Mouse (Mus musculus) thymus, postnatal 14 days (tissue): Measurements from ENCODE around the gene Atpaf2.
"Not testable (repeated sequence)": the region's sequence is repeated elsewhere in the genome, so short reads cannot be mapped to it uniquely, and the experiment has no call there.

Experiments used
- DNase-seq: peaks from one replicate; pipeline ENCODE4 v3.0.0; 2021

The Atpaf2 gene

DNA sequence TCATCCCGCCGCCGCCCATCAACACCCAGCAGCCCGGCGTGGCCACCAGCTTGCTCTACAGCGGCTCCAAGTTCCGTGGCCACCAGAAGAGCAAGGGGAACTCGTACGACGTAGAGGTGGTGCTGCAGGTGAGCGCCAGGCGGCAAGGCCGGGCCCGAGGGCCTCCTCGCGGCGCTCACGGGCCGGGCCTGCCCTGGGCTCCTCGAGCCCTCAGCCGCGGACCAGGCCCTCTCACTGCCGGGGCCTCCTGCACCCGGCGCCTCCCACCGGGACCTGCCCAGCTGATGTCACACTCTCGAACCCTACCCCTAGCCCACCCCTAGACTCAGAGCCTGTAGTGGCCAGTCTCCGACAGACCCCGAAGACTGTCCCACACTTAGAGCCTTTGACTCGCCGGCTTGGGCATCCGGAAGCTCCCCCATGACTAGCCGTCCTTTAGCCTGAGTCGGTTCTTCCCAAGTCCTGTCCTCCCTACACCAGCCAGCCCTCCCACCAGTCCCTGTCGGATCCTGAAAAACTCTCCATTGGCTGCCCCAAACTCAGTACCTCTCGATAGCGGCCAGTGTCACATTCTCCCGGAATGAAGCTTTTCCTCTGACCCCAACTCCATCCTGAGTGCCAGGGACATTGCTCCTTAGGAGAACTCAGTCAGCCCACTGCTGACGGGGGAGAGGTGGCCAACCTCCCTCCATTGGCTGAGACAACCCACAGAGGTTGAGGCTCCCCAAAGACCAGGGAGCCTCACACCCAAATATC lies at the start of gene Atpaf2:
TSS of gene Atpaf2 (minus strand) at position 741 of the 756 bp plus-strand sequence.
- DNase-seq, result no peak

DNA sequence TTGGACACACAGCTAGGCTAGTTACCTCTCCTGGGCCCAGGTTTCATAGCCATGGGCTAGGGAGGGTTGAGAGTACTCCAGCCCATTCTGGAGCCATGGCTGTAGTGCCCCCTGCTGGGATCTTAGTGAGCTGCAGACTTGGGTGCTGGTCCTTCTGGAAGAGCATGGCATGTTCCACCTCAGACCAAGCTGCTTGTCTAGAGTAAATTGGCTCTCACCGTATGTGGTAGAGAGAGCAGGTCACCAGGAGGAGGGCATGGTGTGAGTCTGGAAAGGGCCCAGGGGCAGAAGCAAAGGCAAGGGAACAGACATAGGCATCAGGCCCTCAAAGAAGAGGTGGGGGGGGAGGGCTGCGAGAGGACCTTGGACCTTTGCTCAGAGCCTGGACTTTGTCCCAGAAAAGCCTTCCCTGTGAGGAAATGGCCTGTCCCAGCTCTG lies 47.7 kb upstream of the Atpaf2 start:
- DNase-seq, result peak; percentile 50

DNA sequence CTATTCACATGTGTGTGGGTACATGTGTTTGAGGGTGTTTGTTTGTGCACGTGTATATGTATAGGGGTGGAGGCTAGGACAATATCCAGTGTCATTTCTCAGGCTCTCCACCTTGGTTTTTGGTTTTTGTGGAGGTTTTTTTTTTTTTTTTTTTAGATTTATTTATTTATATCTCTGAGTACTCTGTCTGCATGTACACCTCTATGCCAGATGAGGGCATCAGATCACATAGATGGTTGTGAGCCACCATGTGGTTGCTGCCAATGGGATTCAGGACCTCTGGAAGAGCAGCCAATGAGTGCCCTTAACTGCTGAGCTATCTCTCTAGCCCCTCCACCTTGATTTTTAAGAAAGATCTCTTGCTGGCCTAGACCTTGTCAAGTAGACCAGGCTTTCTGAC lies 39.7 kb upstream of the Atpaf2 start:
- no peak for DNase-seq

DNA sequence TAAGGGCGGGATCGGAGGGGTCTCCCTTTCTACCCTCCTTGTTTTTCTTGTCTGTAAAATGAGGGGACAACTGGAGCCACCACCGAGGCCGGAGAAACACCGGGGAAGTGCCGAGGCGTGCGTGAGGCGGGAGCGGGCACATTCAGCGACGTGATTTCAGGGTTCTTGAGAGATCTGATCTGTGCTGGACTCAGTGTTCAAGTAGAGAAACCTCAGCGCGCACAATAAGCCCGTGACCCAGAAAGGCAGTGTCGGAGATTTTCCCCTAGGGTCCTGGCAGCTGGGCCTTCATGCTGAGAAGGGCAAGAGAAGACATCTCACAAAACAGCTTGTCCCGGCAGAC lies 36.5 kb upstream of the Atpaf2 start:
- no peak for DNase-seq

GRCm38 (mm10) chr11:60454080-60454744 lies 36.0 kb upstream of the Atpaf2 start, which contains the start of gene Drg2:
TSS of gene Drg2 (plus strand) at chr11:60454591.
- DNase-seq, result peak; percentile 91

GRCm38 (mm10) chr11:60444007-60444406 lies 25.8 kb upstream of the Atpaf2 start:
- DNase-seq, result no peak

DNA sequence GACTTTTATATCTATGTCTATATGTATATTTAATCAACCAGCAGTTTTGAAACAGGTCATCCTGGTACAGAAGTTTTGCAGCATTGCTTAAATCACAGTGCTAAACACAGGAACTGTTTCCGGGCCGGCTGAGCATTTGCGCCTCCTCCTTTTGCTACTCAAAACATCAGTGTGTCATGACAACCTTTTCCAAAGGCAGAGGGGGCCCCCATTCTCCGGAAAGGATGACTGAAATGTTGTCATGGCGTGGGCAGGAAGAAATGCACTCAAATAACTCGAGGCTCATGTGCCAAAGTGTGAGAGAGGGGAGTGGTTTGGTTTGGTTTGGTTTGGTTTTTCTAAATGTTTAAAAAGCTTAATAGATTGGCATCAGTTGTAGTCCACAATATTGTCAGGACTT lies 24.6 kb upstream of the Atpaf2 start:
- no peak for DNase-seq

GRCm38 (mm10) chr11:60440176-60440575 lies 21.9 kb upstream of the Atpaf2 start:
- no peak for DNase-seq

DNA sequence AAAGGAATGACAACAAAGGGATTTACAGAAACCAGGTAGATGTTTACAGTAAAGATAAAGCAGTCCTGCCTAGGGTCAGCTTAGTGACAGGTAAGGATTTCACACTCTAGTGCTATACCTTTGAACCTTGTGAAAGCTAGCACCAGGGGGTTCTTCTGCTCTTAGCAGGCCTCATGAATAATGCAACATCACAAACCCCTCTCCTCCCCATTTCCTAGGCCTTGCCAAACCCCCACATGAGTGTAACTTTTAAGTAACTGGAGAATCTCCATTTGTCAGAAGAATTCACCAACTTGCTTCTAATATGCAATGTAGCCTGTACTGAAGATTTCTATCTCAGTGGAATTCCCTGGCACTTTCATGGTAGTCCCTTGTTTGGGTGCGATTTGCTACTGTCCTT lies 21.4 kb upstream of the Atpaf2 start:
- not testable (repeated sequence) for DNase-seq

- DNase-seq, result no peak
Observed at GRCm38 (mm10) chr11:60436618-60437017, 18.4 kb upstream of the Atpaf2 start.

DNA sequence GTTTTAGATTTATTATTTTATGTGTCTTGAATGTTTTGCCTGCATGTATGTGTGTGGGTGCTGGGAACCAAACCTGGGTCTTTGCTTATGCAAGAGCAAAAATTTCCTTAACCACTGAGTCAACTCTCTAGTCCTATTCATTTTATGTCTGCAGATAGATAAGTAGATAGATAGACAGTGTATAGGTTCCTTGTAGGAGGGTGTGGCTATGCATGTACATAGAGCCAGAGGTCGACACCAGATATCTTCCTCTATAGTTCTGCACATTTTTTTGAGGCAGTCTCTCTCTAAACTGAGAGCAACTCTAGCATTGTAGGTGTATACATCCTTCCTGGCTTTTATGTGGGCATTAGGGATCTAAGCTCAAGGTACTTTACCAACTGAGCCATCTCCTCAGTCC lies 16.9 kb upstream of the Atpaf2 start:
- DNase-seq, result no peak

DNA sequence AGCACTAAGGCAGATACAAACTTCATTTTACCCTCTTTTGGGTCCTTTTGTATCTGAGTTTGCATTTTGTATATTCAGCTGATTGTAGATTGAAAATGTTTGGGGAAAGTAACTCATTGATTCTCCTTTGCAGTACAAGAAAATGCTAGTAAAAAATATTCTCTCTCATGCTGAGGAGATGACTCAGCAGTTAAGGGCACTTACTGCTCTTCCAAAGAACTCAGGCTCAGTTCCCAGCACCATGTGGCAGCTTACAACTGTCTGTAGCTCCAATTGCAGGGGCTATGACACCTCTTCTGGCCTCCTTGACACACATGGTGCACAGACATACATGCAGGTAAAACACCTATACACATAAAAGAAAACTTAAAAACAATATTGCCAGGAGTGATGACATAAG lies 15.2 kb upstream of the Atpaf2 start:
- DNase-seq, result no peak

- no peak for DNase-seq
Observed at GRCm38 (mm10) chr11:60427628-60428027, 9.4 kb upstream of the Atpaf2 start.

DNA sequence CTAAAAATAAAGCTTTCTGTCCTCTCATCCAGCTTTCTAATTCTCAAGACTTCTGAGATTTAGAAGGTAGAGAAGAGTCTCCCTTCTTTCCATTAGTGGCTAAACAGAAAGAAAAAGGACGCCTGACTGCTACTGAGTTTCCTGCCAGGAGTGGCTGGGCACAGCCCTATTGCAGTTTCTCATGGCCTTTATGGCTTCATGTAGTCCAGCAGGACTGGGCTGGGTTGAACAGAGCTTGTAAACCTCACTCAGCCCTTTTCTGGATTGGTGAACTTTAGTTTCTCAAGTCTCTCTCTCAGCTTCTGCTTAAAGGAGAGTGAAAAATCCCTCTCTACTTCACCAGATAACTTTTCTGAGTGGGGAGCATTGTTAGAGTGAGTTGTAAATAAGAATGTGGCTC lies 8.2 kb upstream of the Atpaf2 start:
- DNase-seq, result no peak

DNA sequence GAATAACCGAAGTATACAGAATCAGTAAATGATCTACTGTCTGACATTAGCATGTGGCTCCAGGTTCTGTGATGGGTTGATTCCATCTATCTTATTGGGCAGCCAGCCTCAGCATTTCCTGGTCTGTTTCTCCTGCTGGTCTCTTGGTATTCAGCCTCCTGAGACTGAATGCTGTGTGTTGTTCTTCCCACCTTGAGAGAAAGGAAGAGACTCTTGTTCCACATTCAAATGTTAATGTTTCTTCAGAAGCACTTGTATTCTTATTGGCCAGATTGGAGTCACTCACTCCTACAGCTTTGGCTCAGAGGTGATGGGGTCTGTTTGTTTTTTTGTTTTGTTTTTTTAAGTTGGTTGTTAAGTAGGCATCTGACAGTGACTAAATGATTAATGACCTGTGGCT lies 4.7 kb upstream of the Atpaf2 start:
- DNase-seq, result no peak

- DNase-seq, result peak; percentile 13
Observed at GRCm38 (mm10) chr11:60422046-60422668, 3.9 kb upstream of the Atpaf2 start.

- DNase-seq, result peak; percentile 38
Observed at GRCm38 (mm10) chr11:60418473-60418803, 181 bp upstream of the Atpaf2 start.

GRCm38 (mm10) chr11:60416963-60417716 lies 1.1 kb downstream of the Atpaf2 start, which contains the start of gene Gid4:
TSS of gene Gid4 (plus strand) at chr11:60417145.
- DNase-seq, result peak; percentile 99

- DNase-seq, result no peak
Observed at GRCm38 (mm10) chr11:60416590-60416962, 1.7 kb downstream of the Atpaf2 start.

DNA sequence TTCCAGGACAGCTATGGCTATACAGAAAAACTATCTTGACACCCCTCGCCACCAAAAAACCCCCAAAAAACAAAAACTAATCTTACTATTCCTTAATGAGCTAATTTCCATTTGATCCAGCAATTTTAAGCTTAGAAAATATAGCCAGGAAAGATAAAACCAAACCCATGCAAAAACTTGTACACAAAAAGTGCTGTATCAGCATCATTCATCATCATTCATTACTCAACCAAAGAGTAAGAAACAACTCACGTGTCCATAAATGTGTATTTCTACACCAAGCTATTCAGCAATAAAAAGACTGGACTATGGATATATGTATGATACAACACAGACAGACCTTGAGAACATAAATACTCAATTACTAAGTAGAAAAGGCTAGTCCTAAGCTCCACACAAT lies 5.3 kb downstream of the Atpaf2 start:
- DNase-seq, result no peak

DNA sequence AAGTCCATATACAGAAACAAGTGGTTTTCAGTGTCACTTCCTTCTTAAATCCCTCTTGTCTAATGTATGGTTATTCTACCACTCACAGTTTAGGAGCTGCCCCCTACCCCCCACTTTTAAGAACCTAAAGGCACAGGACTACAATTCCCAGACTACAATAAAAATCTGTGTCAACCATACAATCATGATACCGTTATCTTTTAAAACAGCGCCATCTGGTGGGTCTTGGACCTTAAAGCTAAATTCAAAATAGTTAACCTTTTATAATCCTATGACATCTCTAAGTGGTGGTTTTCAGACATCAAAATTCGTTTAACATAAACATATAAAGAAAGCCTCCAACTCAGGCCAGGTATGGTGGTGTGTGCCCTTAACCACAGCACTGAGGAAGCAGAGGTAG lies 6.1 kb downstream of the Atpaf2 start:
- peak; percentile 75 for DNase-seq

- no peak for DNase-seq
Observed at GRCm38 (mm10) chr11:60406606-60407005, 11.7 kb downstream of the Atpaf2 start.

DNA sequence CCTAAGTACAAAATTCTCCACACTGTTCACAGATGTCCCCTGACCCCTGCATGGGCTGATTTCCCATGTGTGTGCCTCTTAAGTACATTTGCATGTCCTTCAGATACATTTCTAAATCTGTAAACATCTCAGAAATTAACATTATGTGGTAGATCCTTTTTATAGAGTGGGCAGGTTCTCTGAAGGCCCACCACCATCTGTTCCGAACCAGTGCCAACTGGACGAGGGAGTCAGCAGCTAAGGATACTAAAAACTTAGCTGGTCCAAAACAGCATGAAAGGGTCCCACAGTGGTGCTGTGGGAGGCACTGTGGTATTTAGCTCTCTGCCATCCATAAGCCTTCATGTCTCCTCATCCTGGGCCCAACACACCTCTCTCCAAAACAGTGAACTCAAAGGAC lies 21.1 kb downstream of the Atpaf2 start:
- DNase-seq, result no peak

DNA sequence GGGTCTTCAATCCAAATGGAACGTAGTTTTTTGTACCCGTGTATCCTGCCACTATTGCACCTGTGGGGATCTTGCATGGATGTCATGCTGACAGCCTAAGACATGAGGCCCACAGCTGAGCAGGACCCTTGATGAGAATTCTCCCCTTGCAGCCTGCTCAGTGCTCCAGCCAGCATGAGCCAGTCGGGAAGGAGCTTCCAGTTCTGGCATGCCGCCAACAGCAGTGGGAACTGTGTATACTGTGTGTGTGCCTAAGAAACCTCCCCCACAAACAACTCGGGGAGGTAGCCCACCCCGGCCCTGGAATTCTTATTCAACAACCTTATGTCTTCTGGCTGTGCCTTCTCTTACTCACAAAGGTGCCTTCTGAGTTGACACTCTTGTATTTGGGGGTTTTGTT lies 21.7 kb downstream of the Atpaf2 start:
- DNase-seq, result no peak
